Mouse (Mus musculus) limb, embryonic 12.5 days (tissue): ENCODE data around the gene Mif4gd. TPM values are rescaled to one million over a fixed set of nuclear protein-coding genes. Genes with fewer than 3 reads are reported as not detected.

Source experiments
- ATAC-seq: fragments of 200-750 bp; cut with Nextera tagmentation; 2 replicates; pipeline ENCODE4 v1.8.0; 2017; ENCODE audit warnings: low read depth, moderate TSS enrichment; ENCODE audit not compliant: insufficient number of reproducible peaks, insufficient read depth, low FRiP score, low TSS enrichment
- H3K27ac ChIP-seq: fragments of 300-500 bp; sonication (generic); 2 replicates; pipeline ENCODE4 v1.5.1; 2016; ENCODE audit warnings: mild to moderate bottlenecking, moderate library complexity
- H3K27me3 ChIP-seq: fragments of 300-500 bp; sonication (generic); 2 replicates; pipeline ENCODE4 v1.6.1; 2016; ENCODE audit warnings: mild to moderate bottlenecking, moderate library complexity
- H3K36me3 ChIP-seq: fragments of 300-500 bp; sonication (generic); 2 replicates; pipeline ENCODE4 v1.6.1; 2016; ENCODE audit warnings: mild to moderate bottlenecking, moderate library complexity
- H3K4me1 ChIP-seq: fragments of 300-500 bp; sonication (generic); replicated peaks from 2 replicates; pipeline ENCODE4 v1.6.1; 2016
- H3K4me2 ChIP-seq: fragments of 300-500 bp; sonication (generic); 2 replicates; pipeline ENCODE4 v1.6.1; 2016; ENCODE audit warnings: mild to moderate bottlenecking, moderate library complexity
- H3K4me3 ChIP-seq: fragments of 300-500 bp; sonication (generic); replicated peaks from 2 replicates; pipeline ENCODE4 v1.5.1; 2016; ENCODE audit warnings: mild to moderate bottlenecking
- H3K9ac ChIP-seq: fragments of 300-500 bp; sonication (generic); replicated peaks from 2 replicates; pipeline ENCODE4 v1.6.1; 2016; ENCODE audit warnings: mild to moderate bottlenecking, moderate library complexity
- H3K9me3 ChIP-seq: fragments of 300-500 bp; sonication (generic); 2 replicates; pipeline ENCODE4 v1.6.1; 2016; ENCODE audit warnings: mild to moderate bottlenecking, moderate library complexity
- WGBS: fragments of 180-500 bp; shearing (Covaris S2); methylation state at CpG from one replicate; pipeline ENCODE4 v1.1.7; 2016; 5-methylcytosine and 5-hydroxymethylcytosine counted together
- polyA plus RNA-seq: library from polyadenylated mRNA; unstranded; fragments of >200 nt; fragmentation: Nextera tagmentation; extraction: Ambion mirVana; gene quantifications from 2 replicates; pipeline ENCODE4 v1.2.1, GENCODE M21; 2016

The Mif4gd gene
- polyA plus RNA-seq, 1 experiment from 2014 or later = 18.2 TPM

- Histone ChIP-seq H3K9ac (no peak overlapping the region), H3K4me2 (no peak overlapping the region), H3K4me1 (no peaks in the 10 kb centered on the region), H3K27ac (no peak overlapping the region), H3K27me3 (no peaks in the 10 kb centered on the region), H3K9me3 (no peaks in the 10 kb centered on the region), H3K36me3 (peaks cover 36% of the 10 kb centered on the region), H3K4me3 (no peak overlapping the region)
- 92% methylated on average over 2 of the region's 2 CpGs for WGBS
- no peak for ATAC-seq
Measured at GRCm38 (mm10) chr11:115642705-115643104, 29.9 kb upstream of the Mif4gd start.

- peaks cover 31% of the 10 kb centered on the region for H3K36me3 ChIP-seq
- no peaks in the 10 kb centered on the region for H3K4me1 ChIP-seq
- WGBS = 86% methylated on average over 4 of the region's 4 CpGs
- no peak for ATAC-seq
- H3K9me3 ChIP-seq = no peaks in the 10 kb centered on the region
- H3K9ac ChIP-seq = no peak overlapping the region
- no peak overlapping the region for H3K27ac ChIP-seq
- no peak overlapping the region for H3K4me3 ChIP-seq
- no peak overlapping the region for H3K4me2 ChIP-seq
- H3K27me3 ChIP-seq = no peaks in the 10 kb centered on the region
Measured at GRCm38 (mm10) chr11:115641664-115642036, 28.9 kb upstream of the Mif4gd start.

- 57% methylated on average over 14 of the region's 14 CpGs for WGBS
Measured at GRCm38 (mm10) chr11:115640978-115641663, 28.4 kb upstream of the Mif4gd start.

GRCm38 (mm10) chr11:115640311-115640828, 27.6 kb upstream of the Mif4gd start:
- Histone ChIP-seq H3K27ac (no peak overlapping the region), H3K4me2 (no peak overlapping the region), H3K36me3 (peaks cover 20% of the 10 kb centered on the region), H3K9ac (no peak overlapping the region), H3K4me3 (no peak overlapping the region), H3K9me3 (no peaks in the 10 kb centered on the region), H3K27me3 (no peaks in the 10 kb centered on the region), H3K4me1 (no peaks in the 10 kb centered on the region)
- ATAC-seq = no peak
- whole genome bisulfite sequencing = 86% methylated on average over 3 of the region's 4 CpGs

More at GRCm38 (mm10) chr11:115640978-115641663, 28.4 kb upstream of the Mif4gd start:
- Histone ChIP-seq H3K27me3 (no peaks in the 10 kb centered on the region), H3K9me3 (no peaks in the 10 kb centered on the region), H3K4me2 (no peak overlapping the region), H3K36me3 (peaks cover 26% of the 10 kb centered on the region), H3K4me3 (no peak overlapping the region), H3K9ac (no peak overlapping the region), H3K27ac (no peak overlapping the region), H3K4me1 (no peaks in the 10 kb centered on the region)
- no peak for ATAC-seq

- Histone ChIP-seq H3K4me2 (no peak overlapping the region), H3K27me3 (no peaks in the 10 kb centered on the region), H3K9me3 (no peaks in the 10 kb centered on the region), H3K36me3 (peaks cover 17% of the 10 kb centered on the region), H3K4me1 (no peaks in the 10 kb centered on the region), H3K27ac (0 out of 2 replicates have a peak overlapping the region, but pooled peaks have one; percentile 12), H3K4me3 (no peak overlapping the region), H3K9ac (no peak overlapping the region)
- 73% methylated on average over 4 of the region's 4 CpGs for WGBS
- ATAC-seq = no peak
Measured at GRCm38 (mm10) chr11:115639540-115639939, 26.8 kb upstream of the Mif4gd start.

- H3K36me3 ChIP-seq = peaks cover 11% of the 10 kb centered on the region
- no peak overlapping the region for H3K4me2 ChIP-seq
- 69% methylated on average over 5 of the region's 5 CpGs for WGBS
- H3K27me3 ChIP-seq = no peaks in the 10 kb centered on the region
- no peaks in the 10 kb centered on the region for H3K9me3 ChIP-seq
- no peak overlapping the region for H3K4me3 ChIP-seq
- 0 out of 2 replicates have a peak overlapping the region, but pooled peaks have one; percentile 12 for H3K27ac ChIP-seq
- H3K9ac ChIP-seq = 0 out of 2 replicates have a peak overlapping the region, but pooled peaks have one; percentile 12
- H3K4me1 ChIP-seq = no peaks in the 10 kb centered on the region
- ATAC-seq = no peak
Measured at GRCm38 (mm10) chr11:115638498-115639409, 26.0 kb upstream of the Mif4gd start.

GRCm38 (mm10) chr11:115636960-115637359, 24.2 kb upstream of the Mif4gd start:
- H3K4me3 ChIP-seq = no peak overlapping the region
- no peaks in the 10 kb centered on the region for H3K36me3 ChIP-seq
- no peak overlapping the region for H3K9ac ChIP-seq
- WGBS = 68% methylated on average over 3 of the region's 3 CpGs
- H3K27me3 ChIP-seq = no peaks in the 10 kb centered on the region
- ATAC-seq = no peak
- H3K4me2 ChIP-seq = no peak overlapping the region
- H3K27ac ChIP-seq = no peak overlapping the region
- no peaks in the 10 kb centered on the region for H3K9me3 ChIP-seq
- H3K4me1 ChIP-seq = no peaks in the 10 kb centered on the region

GRCm38 (mm10) chr11:115635484-115635883, 22.7 kb upstream of the Mif4gd start:
- H3K4me2 ChIP-seq = no peak overlapping the region
- H3K36me3 ChIP-seq = no peaks in the 10 kb centered on the region
- ATAC-seq = no peak
- H3K9me3 ChIP-seq = no peaks in the 10 kb centered on the region
- H3K27me3 ChIP-seq = no peaks in the 10 kb centered on the region
- no peak overlapping the region for H3K9ac ChIP-seq
- no peak overlapping the region for H3K27ac ChIP-seq
- H3K4me1 ChIP-seq = no peaks in the 10 kb centered on the region
- 70% methylated on average over 8 of the region's 8 CpGs for WGBS
- no peak overlapping the region for H3K4me3 ChIP-seq

GRCm38 (mm10) chr11:115635041-115635440, 22.3 kb upstream of the Mif4gd start:
- Histone ChIP-seq H3K9ac (no peak overlapping the region), H3K9me3 (no peaks in the 10 kb centered on the region), H3K27ac (no peak overlapping the region), H3K27me3 (no peaks in the 10 kb centered on the region), H3K4me2 (no peak overlapping the region), H3K4me3 (no peak overlapping the region), H3K4me1 (no peaks in the 10 kb centered on the region), H3K36me3 (no peaks in the 10 kb centered on the region)
- ATAC-seq = no peak
- WGBS = 86% methylated on average over 8 of the region's 8 CpGs

- Histone ChIP-seq H3K4me1 (no peaks in the 10 kb centered on the region), H3K4me2 (no peak overlapping the region), H3K9ac (no peak overlapping the region), H3K36me3 (no peaks in the 10 kb centered on the region), H3K9me3 (no peaks in the 10 kb centered on the region), H3K27ac (no peak overlapping the region), H3K27me3 (no peaks in the 10 kb centered on the region), H3K4me3 (no peak overlapping the region)
- no peak for ATAC-seq
- WGBS = 76% methylated on average over 3 of the region's 4 CpGs
Measured at GRCm38 (mm10) chr11:115634109-115634508, 21.3 kb upstream of the Mif4gd start.

GRCm38 (mm10) chr11:115632862-115633261, 20.1 kb upstream of the Mif4gd start:
- H3K4me3 ChIP-seq = no peak overlapping the region
- ATAC-seq = no peak
- no peak overlapping the region for H3K9ac ChIP-seq
- H3K27me3 ChIP-seq = no peaks in the 10 kb centered on the region
- no peak overlapping the region for H3K27ac ChIP-seq
- 84% methylated on average over 10 of the region's 10 CpGs for WGBS
- no peaks in the 10 kb centered on the region for H3K4me1 ChIP-seq
- no peak overlapping the region for H3K4me2 ChIP-seq
- H3K36me3 ChIP-seq = no peaks in the 10 kb centered on the region
- H3K9me3 ChIP-seq = no peaks in the 10 kb centered on the region
